Mouse (Mus musculus) left cerebral cortex, postnatal 36 days (tissue): Measurements from ENCODE around the gene Pnn. TPM values are rescaled to one million over a fixed set of nuclear protein-coding genes. Genes with fewer than 3 reads are reported as not detected.
"Not testable (repeated sequence)": the region's sequence is repeated elsewhere in the genome, so short reads cannot be mapped to it uniquely, and the experiment has no call there.

ENCODE experiments used
- DNase-seq, 2 experiments: peaks; one replicate each; pipeline ENCODE4 v3.0.0; 2021 to 2022; ENCODE audit warnings: low spot score in 2 of 2, mixed read lengths in 1 of 2
- intact Hi-C: fragments of 180-260 bp; cut with DNase I; formaldehyde crosslinking; loops from one replicate; pipeline ENCODE4 v1.15.1; 2025
- total RNA-seq, 2 experiments: library from RNA; stranded (reverse); gene quantifications; 2 replicates each; pipeline ENCODE4 v1.2.3; 2021

Pnn gene
- 10 to 100 TPM; 49.3 to 71.7 TPM for total RNA-seq

GRCm38 (mm10) chr12:59066448-59067077 is at the start of gene Pnn:
Gene Pnn, plus strand, starts transcription at chr12:59066884.
- intact Hi-C loops = loop anchor here (2.0 to 10.0 kb wide), 3 partner anchors 54 to 148 kb away; partner anchors contain the start of genes Fbxo33, Gemin2 and Sec23a
- peak; percentile 97 to 98 for DNase-seq

DNA sequence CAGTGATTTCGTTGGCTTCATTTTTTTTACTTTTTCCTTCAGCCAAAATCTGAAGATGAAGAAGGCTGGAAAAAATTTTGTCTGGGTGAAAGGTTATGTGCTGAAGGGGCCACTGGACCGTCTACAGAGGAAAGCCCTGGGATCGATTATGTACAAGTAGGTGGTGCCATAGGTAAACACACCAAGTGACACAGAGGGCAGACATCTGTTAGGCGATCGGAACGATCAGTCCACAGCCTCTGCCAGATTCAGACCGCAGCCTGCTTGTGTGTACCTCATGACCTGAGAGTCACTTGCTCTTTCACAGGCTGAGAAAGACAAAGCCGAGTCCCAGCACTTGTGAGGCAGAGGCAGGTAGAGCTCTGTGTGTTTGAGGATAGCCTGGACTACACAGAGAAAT is 48.7 kb upstream of the Pnn start:
- intact Hi-C loops = no loop called here
- DNase-seq = no peak

GRCm38 (mm10) chr12:59019891-59020290 is 46.8 kb upstream of the Pnn start:
- DNase-seq = no peak
- intact Hi-C loops = no loop called here

GRCm38 (mm10) chr12:59021306-59021705 is 45.4 kb upstream of the Pnn start:
- intact Hi-C loops = no loop called here

DNA sequence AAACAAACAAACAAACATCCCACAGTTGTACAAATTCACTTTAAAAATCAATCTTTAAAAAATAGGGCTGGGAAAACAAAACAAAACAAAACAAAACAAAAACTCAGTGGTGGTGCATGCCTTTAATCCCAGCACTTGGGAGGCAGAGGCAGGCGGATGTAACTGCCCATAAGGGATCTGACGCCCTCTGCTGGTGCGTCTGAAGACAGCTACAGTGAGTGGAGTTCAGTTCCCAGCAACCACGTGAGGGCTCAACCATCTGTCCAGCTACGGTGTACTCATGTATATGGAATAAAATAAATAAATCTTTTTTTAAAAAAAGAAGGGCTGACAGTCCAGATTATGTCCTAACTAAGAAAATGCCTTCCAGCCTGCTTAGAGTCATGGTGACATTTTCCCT is 34.6 kb upstream of the Pnn start:
- no peak for DNase-seq
- intact Hi-C loops = no loop called here

More at GRCm38 (mm10) chr12:59021306-59021705, 45.4 kb upstream of the Pnn start:
- DNase-seq = no peak

DNA sequence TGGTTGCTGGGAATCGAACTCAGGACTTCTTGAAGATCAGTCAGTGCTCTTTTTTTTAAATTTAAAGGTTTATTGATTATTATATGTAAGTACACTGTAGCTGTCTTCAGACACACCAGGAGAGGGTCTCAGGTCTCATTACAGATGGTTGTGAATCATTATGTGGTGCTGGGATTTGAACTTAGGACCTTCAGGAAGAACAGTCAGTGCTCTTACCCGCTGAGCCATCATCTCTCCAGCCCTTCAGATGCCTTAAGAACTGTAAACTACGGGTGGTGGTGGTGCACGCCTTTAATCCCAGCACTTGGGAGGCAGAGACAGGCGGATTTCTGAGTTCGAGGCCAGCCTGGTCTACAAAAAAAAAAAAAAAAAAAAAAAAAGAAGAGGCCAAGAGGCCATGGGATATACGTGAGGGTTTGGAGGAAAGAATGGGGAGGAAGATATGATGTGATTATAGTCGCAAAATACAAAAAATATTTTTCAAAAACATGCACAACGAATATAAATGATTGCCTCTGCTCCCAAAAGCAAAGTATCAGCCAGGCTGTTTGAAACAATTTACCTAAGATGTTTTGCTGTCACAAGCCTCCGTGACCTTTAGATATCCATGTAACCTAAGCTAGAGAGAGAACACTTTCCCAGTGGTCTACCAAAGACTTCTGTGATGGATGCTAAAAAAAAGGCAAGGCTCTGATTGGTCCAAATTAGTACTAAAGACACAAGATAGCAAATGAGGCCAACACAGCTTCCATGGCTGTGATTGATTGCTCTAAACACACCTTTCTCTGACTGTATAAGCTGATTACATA is 27.3 kb upstream of the Pnn start:
- intact Hi-C loops = no loop called here

GRCm38 (mm10) chr12:59039971-59040844 is 26.5 kb upstream of the Pnn start:
- DNase-seq = no peak
- intact Hi-C loops = no loop called here

More for the DNA sequence above, 27.3 kb upstream of the Pnn start:
- DNase-seq = no peak

DNA sequence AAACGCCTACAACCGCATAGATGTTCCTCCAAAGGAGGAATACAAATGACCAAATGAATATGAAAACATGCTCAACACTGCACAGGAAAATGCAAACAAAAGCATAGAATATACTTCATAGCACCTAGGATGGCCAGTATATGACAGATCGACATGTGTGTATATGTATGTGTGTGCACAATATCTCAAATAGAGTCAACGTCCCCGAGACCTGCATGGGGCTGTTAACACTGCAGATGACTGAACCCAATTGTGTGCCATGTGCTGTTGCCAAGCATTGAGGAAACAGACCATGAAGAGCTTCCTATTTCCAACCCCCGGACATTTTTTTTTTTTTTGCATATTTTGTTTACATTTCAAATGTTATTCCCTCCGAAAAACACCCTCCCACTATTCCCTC is 25.8 kb upstream of the Pnn start:
- DNase-seq = no peak
- intact Hi-C loops = no loop called here

DNA sequence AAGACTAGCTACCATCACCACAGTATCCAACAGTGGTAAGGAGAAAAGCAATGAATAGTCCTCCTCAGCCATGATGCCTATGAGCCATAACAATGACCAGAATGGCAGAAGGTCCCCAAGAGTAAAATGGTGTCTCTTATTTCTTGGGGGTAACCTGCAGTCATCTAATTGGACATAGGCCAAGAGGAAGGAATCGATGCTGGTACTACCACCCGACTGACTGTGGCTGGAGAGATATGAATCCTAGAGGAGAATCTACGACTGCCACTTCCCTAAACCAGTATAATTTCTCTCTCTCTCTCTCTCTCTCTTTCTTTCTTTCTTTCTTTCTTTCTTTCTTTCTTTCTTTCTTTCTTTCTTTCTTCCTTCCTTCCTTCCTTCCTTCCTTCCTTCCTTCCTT is 14.2 kb upstream of the Pnn start:
- intact Hi-C loops = no loop called here
- DNase-seq = no peak

GRCm38 (mm10) chr12:59053166-59053565 is 13.5 kb upstream of the Pnn start:
- intact Hi-C loops = no loop called here
- no peak for DNase-seq

DNA sequence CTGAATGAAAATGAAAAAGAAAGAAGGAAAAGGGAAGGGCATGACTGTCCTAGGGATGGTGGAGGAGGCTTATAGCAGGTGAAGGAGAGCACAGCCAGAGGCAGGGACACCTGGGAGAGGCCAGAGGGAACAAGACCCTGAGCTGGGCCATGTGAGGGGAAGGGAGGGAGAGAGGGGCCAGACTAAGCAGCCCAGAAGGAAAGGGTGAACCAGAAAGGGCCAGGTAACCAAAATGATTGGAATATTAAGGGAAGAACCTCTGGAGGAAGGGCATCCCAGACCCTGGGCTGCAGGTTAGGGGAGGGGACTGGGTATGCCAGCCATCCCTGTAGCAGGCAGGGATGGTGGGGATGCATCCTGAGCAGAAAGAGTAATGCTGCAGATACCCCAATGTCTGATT is 12.7 kb upstream of the Pnn start:
- no peak for DNase-seq
- intact Hi-C loops = no loop called here

- intact Hi-C loops = no loop called here
- DNase-seq = no peak
Observed at GRCm38 (mm10) chr12:59055196-59055850, 11.4 kb upstream of the Pnn start.

- intact Hi-C loops = no loop called here
- DNase-seq = no peak
Observed at GRCm38 (mm10) chr12:59056222-59056621, 10.5 kb upstream of the Pnn start.

DNA sequence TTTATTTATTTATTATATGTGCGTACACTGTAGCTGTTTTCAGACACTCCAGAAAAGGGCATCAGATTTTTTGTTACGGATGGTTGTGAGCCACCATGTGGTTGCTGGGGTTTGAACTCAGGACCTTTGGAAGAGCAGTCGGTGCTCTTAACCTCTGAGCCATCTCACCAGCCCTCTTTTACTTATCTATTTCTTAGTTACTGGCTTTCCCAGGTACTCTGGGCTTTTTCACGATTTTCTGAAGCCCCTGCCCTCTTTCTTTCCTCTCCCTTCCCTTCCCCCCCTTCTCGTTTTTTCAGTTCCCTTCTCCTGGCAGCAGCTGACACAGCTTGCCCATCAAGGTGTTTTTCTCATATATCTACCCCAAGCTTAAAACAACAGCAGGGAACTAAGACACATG is 8.4 kb upstream of the Pnn start:
- DNase-seq, intact Hi-C loops: not testable (repeated sequence)

DNA sequence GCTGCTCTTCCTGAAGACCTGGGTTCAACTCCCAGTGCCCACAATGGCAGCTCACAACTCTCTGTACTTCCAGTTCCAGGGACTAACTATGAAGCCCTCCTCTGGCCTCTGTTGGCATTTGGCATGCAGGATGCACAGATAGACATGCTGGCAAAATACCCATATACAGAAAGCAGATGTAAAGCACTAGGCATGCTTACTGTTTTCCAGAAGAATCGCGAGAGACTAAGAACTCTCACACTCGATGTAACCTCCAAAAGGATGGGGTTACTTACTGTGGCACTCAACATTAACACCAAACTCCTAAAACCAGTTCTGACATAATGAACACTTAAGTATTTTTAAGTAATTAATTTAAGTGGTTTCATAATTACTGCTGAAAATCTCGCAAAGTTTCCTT is 6.4 kb upstream of the Pnn start:
- DNase-seq = no peak
- intact Hi-C loops = loop anchor here (10.0 kb wide), 1 partner anchor 154 kb away; the partner anchor contains the start of gene Fbxo33

DNA sequence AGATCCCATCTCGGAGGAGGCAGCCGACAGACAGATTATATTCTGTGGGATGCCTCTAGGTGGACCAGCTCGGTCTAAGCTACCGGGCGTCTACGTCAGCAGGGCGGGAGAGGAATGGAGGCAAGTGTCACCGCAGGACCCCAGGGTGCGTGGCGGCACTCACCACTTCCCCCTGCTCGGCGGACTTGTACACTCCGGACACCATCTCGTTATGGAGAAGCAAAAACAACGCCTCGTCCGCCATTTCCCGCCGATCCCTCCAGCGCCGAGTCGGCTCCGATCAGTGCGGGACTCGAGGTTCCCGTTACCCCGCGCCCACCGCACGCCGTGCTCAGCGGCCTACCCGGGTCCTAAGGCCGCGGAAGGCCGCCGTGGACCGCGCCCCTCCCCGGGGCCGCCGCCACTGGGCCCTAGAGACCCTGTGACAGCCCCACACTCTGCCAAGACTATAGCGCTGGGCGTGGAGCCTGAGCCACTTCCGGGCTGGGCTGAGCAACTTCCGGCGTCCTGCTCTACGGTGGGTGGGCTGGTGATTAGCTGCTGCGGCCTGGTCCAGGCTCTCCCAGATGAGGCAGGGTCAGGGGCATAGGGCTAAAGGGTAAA is 5.6 kb upstream of the Pnn start, which contains the start of gene Trappc6b:
Gene Trappc6b (minus strand): TSS at position 480 of the 603 bp plus-strand sequence.
- DNase-seq = peak; percentile 80 to 83
- intact Hi-C loops = loop anchor here (10.0 kb wide), 1 partner anchor 154 kb away; the partner anchor contains the start of gene Fbxo33

GRCm38 (mm10) chr12:59064837-59065236 is 1.8 kb upstream of the Pnn start:
- no peak for DNase-seq
- intact Hi-C loops = loop anchor here (10.0 kb wide), 1 partner anchor 150 kb away; the partner anchor contains the start of gene Fbxo33

GRCm38 (mm10) chr12:59065776-59066175 is 908 bp upstream of the Pnn start:
- DNase-seq = no peak
- intact Hi-C loops = loop anchor here (2.0 to 10.0 kb wide), 3 partner anchors 53 to 149 kb away; partner anchors contain the start of genes Fbxo33, Gemin2 and Sec23a

DNA sequence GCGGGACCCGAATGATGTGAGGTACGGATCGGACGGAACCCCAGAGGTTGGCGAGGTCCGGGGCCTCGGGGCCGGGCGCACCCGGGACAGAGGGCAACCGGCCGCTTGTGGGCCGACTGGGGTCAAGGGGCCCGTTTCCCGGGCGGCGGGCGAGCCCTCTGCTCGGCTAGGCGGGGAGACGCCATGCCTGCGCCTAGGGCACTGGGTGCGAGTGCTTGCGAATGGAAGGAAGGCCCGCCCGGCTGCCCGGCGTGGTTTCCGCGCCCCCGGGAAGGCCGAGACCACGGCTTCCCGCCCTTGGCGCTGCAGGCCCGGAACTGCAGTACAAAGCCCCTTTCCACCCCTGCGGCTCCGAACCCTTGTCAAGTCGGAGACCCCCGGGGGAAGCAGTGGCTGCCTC is 411 bp downstream of the Pnn start:
- no peak for DNase-seq
- intact Hi-C loops = loop anchor here (2.0 to 10.0 kb wide), 3 partner anchors 54 to 148 kb away; partner anchors contain the start of genes Fbxo33, Gemin2 and Sec23a
